Mouse (Mus musculus): ENCODE data around the gene N4bp1. TPM values are rescaled to one million over a fixed set of nuclear protein-coding genes. Genes with fewer than 3 reads are reported as not detected.

N4bp1 gene
- polyA plus RNA-seq, 1 experiment from 2014 or later = 10.3 TPM

- Histone ChIP-seq H3K27me3 (replicated peaks; ENCODE audit: low read depth, poor library complexity, severe bottlenecking) (no peaks in the 10 kb centered on the region), H3K9me3 (no peaks in the 10 kb centered on the region), H3K36me3 (replicated peaks) (no peaks in the 10 kb centered on the region), H3K27ac (replicated peaks) (no peak overlapping the region), H3K4me3 (no peak overlapping the region), H3K4me1 (0 out of 2 replicates have a peak, but pooled peaks cover 2% of the 10 kb centered on the region)
- 92% methylated on average over 4 of the region's 4 CpGs for WGBS
- DNase-seq (ENCODE audit: low spot score) = no peak
Observed at GRCm38 (mm10) chr8:86893554-86893953, 8.5 kb upstream of the N4bp1 start.

DNA sequence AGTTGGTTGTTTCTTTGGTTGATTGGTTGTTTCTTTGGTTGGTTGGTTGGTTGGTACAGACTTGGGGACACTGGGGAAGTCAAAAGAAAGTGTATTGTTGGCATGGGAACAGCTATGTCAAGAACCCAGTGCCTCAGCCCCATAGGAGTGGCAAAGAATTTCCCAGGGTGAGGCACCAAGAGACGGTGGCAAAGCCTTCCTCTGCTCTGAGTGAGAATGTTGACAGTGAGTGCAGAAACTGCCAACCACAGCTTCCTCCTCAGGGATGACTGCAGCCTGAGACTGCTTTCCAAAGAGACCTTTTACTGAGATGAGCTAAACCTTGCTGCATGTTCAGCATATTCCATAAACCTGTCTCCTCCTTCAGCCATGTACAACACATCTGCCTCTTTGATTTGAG is 6.5 kb upstream of the N4bp1 start:
- H3K4me1 ChIP-seq = 0 out of 2 replicates have a peak, but pooled peaks cover 5% of the 10 kb centered on the region
- H3K27ac ChIP-seq (replicated peaks) = no peak overlapping the region
- H3K9me3 ChIP-seq = no peaks in the 10 kb centered on the region
- H3K36me3 ChIP-seq (replicated peaks) = no peaks in the 10 kb centered on the region
- WGBS = 80% methylated on average over 1 of the region's 1 CpGs
- H3K4me3 ChIP-seq = no peak overlapping the region
- no peak for DNase-seq (ENCODE audit: low spot score)
- no peaks in the 10 kb centered on the region for H3K27me3 ChIP-seq (replicated peaks; ENCODE audit: low read depth, poor library complexity, severe bottlenecking)

GRCm38 (mm10) chr8:86888058-86888939 is 3.2 kb upstream of the N4bp1 start:
- Histone ChIP-seq H3K9me3 (no peaks in the 10 kb centered on the region), H3K36me3 (replicated peaks) (no peaks in the 10 kb centered on the region), H3K27ac (replicated peaks) (no peak overlapping the region), H3K4me3 (no peak overlapping the region), H3K27me3 (replicated peaks; ENCODE audit: low read depth, poor library complexity, severe bottlenecking) (no peaks in the 10 kb centered on the region), H3K4me1 (peaks cover 13% of the 10 kb centered on the region)
- DNase-seq (ENCODE audit: low spot score) = no peak
- 76% methylated on average over 11 of the region's 11 CpGs for WGBS

DNA sequence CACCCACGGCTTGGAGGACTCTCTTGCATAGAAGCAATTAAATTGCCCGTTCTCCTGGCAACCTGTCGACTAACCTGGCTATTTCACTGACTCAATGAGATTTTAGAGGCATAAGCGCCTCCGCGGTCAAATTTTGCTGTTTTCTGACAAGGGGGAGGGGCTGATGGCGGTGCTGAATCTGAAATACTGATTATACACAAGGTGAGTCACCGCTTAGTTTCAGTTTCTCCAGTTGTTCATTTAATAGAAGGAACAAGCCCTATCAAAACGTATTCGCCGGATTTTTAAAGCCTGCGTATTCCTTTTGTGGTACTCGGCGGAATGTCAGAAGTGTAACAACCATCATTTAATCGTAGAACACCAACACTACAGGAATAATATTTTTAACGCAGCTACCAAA is 991 bp downstream of the N4bp1 start:
- H3K9me3 ChIP-seq = no peaks in the 10 kb centered on the region
- H3K4me1 ChIP-seq = peaks cover 30% of the 10 kb centered on the region
- peaks cover 26% of the 10 kb centered on the region for H3K36me3 ChIP-seq (replicated peaks)
- peak overlapping the region; percentile 96 for H3K27ac ChIP-seq (replicated peaks)
- no peaks in the 10 kb centered on the region for H3K27me3 ChIP-seq (replicated peaks; ENCODE audit: low read depth, poor library complexity, severe bottlenecking)
- H3K4me3 ChIP-seq = peak overlapping the region; percentile 95
- peak; percentile 23 for DNase-seq (ENCODE audit: low spot score)
- WGBS = 4% methylated on average over 16 of the region's 16 CpGs

- Histone ChIP-seq H3K9me3 (no peaks in the 10 kb centered on the region), H3K4me1 (peaks cover 27% of the 10 kb centered on the region), H3K36me3 (replicated peaks) (peaks cover 34% of the 10 kb centered on the region), H3K4me3 (peak overlapping the region; percentile 95), H3K27me3 (replicated peaks; ENCODE audit: low read depth, poor library complexity, severe bottlenecking) (no peaks in the 10 kb centered on the region), H3K27ac (replicated peaks) (no peak overlapping the region)
- no peak for DNase-seq (ENCODE audit: low spot score)
- WGBS = 78% methylated on average over 11 of the region's 11 CpGs
Observed at GRCm38 (mm10) chr8:86882568-86883478, 2.2 kb downstream of the N4bp1 start.

- H3K4me1 ChIP-seq = peaks cover 27% of the 10 kb centered on the region
- H3K36me3 ChIP-seq (replicated peaks) = peaks cover 34% of the 10 kb centered on the region
- no peaks in the 10 kb centered on the region for H3K27me3 ChIP-seq (replicated peaks; ENCODE audit: low read depth, poor library complexity, severe bottlenecking)
- DNase-seq (ENCODE audit: low spot score) = no peak
- H3K4me3 ChIP-seq = no peak overlapping the region
- WGBS = 90% methylated on average over 9 of the region's 9 CpGs
- no peak overlapping the region for H3K27ac ChIP-seq (replicated peaks)
- no peaks in the 10 kb centered on the region for H3K9me3 ChIP-seq
Observed at GRCm38 (mm10) chr8:86881951-86882350, 3.1 kb downstream of the N4bp1 start.

- no peak overlapping the region for H3K4me3 ChIP-seq
- no peak for DNase-seq (ENCODE audit: low spot score)
- H3K27ac ChIP-seq (replicated peaks) = no peak overlapping the region
- H3K4me1 ChIP-seq = peaks cover 27% of the 10 kb centered on the region
- no peaks in the 10 kb centered on the region for H3K9me3 ChIP-seq
- WGBS = 89% methylated on average over 11 of the region's 11 CpGs
- H3K27me3 ChIP-seq (replicated peaks; ENCODE audit: low read depth, poor library complexity, severe bottlenecking) = no peaks in the 10 kb centered on the region
- H3K36me3 ChIP-seq (replicated peaks) = peaks cover 39% of the 10 kb centered on the region
Observed at GRCm38 (mm10) chr8:86881068-86881609, 3.9 kb downstream of the N4bp1 start.

DNA sequence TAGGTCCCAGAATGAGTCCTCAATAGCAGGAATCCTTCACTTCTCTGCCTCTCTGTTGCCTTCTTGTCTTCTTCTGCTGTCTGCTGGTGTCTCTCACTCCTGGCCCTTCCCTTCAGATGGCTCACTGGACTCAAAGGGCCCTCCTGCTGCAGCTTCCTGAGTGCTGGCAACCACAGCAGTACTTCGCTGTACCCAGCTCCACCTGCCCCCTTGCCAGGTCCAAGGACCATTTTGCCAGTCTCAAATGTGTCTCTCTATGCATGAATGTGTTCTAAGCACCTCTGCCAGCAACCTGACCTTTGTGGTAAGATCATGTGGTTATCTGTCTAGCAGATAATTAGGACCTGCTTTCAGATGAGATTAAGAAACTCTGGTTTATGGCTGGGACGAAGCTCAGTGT is 8.2 kb downstream of the N4bp1 start:
- Histone ChIP-seq H3K9me3 (no peaks in the 10 kb centered on the region), H3K4me3 (no peak overlapping the region), H3K27me3 (replicated peaks; ENCODE audit: low read depth, poor library complexity, severe bottlenecking) (no peaks in the 10 kb centered on the region), H3K27ac (replicated peaks) (no peak overlapping the region), H3K36me3 (replicated peaks) (peaks cover 47% of the 10 kb centered on the region), H3K4me1 (peaks cover 7% of the 10 kb centered on the region)
- DNase-seq (ENCODE audit: low spot score) = no peak
- 92% methylated on average over 2 of the region's 2 CpGs for WGBS

GRCm38 (mm10) chr8:86874055-86874454 is 11.0 kb downstream of the N4bp1 start:
- WGBS = 92% methylated on average over 2 of the region's 2 CpGs
- Histone ChIP-seq H3K4me3 (no peak overlapping the region), H3K27ac (replicated peaks) (no peak overlapping the region), H3K4me1 (no peaks in the 10 kb centered on the region), H3K9me3 (no peaks in the 10 kb centered on the region), H3K36me3 (replicated peaks) (peaks cover 24% of the 10 kb centered on the region), H3K27me3 (replicated peaks; ENCODE audit: low read depth, poor library complexity, severe bottlenecking) (no peaks in the 10 kb centered on the region)
- DNase-seq (ENCODE audit: low spot score) = no peak

DNA sequence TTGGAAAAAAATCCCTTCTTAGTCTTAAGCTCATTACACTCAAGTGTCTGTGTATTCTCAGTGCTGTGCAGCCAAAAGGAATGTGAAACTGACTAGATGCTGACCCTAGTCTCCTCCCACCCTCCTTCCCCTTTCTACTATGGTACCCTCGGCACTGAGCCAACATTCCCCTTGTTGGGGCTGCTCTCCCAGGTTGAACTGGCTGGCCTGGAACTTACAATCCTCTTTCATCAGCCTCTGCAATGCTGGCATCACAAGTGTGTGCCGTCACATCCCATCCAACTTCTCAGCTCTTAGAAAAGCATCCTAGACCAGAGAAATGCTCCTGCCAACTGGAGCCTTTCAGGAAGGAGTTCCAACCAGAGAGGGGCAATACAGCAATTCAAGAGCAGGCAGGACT is 11.9 kb downstream of the N4bp1 start:
- Histone ChIP-seq H3K9me3 (no peaks in the 10 kb centered on the region), H3K4me1 (no peaks in the 10 kb centered on the region), H3K27ac (replicated peaks) (no peak overlapping the region), H3K4me3 (no peak overlapping the region), H3K27me3 (replicated peaks; ENCODE audit: low read depth, poor library complexity, severe bottlenecking) (no peaks in the 10 kb centered on the region), H3K36me3 (replicated peaks) (peaks cover 16% of the 10 kb centered on the region)
- no peak for DNase-seq (ENCODE audit: low spot score)
- 85% methylated on average over 2 of the region's 2 CpGs for WGBS

GRCm38 (mm10) chr8:86872097-86872815 is 12.8 kb downstream of the N4bp1 start:
- H3K4me1 ChIP-seq = no peaks in the 10 kb centered on the region
- peaks cover 16% of the 10 kb centered on the region for H3K36me3 ChIP-seq (replicated peaks)
- no peaks in the 10 kb centered on the region for H3K27me3 ChIP-seq (replicated peaks; ENCODE audit: low read depth, poor library complexity, severe bottlenecking)
- no peak overlapping the region for H3K4me3 ChIP-seq
- no peak overlapping the region for H3K27ac ChIP-seq (replicated peaks)
- 94% methylated on average over 11 of the region's 11 CpGs for WGBS
- H3K9me3 ChIP-seq = no peaks in the 10 kb centered on the region
- no peak for DNase-seq (ENCODE audit: low spot score)

GRCm38 (mm10) chr8:86871421-86871820 is 13.6 kb downstream of the N4bp1 start:
- Histone ChIP-seq H3K27ac (replicated peaks) (no peak overlapping the region), H3K9me3 (no peaks in the 10 kb centered on the region), H3K36me3 (replicated peaks) (peaks cover 11% of the 10 kb centered on the region), H3K27me3 (replicated peaks; ENCODE audit: low read depth, poor library complexity, severe bottlenecking) (no peaks in the 10 kb centered on the region), H3K4me3 (no peak overlapping the region), H3K4me1 (no peaks in the 10 kb centered on the region)
- 87% methylated on average over 2 of the region's 2 CpGs for WGBS
- no peak for DNase-seq (ENCODE audit: low spot score)
